Mouse (Mus musculus) forebrain, embryonic 16.5 days (tissue): ENCODE measurements around the gene Ccn1. TPM values are rescaled to one million over a fixed set of nuclear protein-coding genes. Genes with fewer than 3 reads are reported as not detected.
A peak's percentile ranks its signal among the peaks of the same experiment; 100 is the strongest.

ENCODE experiments used
- ATAC-seq: fragments of 200-750 bp; cut with Nextera tagmentation; 2 replicates; pipeline ENCODE4 v1.8.0; 2017; ENCODE audit warnings: mild to moderate bottlenecking, moderate library complexity
- H3K27ac ChIP-seq: fragments of 300-500 bp; sonication (generic); 2 replicates; pipeline ENCODE4 v1.5.1; 2014; ENCODE audit warnings: low read length, control low read depth
- H3K27me3 ChIP-seq: fragments of 300-500 bp; sonication (generic); replicated peaks from 2 replicates; pipeline ENCODE4 v1.6.1; 2014; ENCODE audit warnings: low read length; ENCODE audit not compliant: control insufficient read depth, insufficient read depth
- H3K36me3 ChIP-seq: fragments of 300-500 bp; sonication (generic); 2 replicates; pipeline ENCODE4 v1.6.1; 2014; ENCODE audit not compliant: control insufficient read depth, insufficient read depth
- H3K4me1 ChIP-seq: fragments of 300-500 bp; sonication (generic); replicated peaks from 2 replicates; pipeline ENCODE4 v1.6.1; 2014; ENCODE audit warnings: low read length; ENCODE audit not compliant: control insufficient read depth, insufficient read depth
- H3K4me2 ChIP-seq: fragments of 300-500 bp; sonication (generic); 2 replicates; pipeline ENCODE4 v1.6.1; 2014; ENCODE audit warnings: mild to moderate bottlenecking, low read length, control low read depth
- H3K4me3 ChIP-seq: fragments of 300-500 bp; sonication (generic); replicated peaks from 2 replicates; pipeline ENCODE4 v1.5.1; 2014; ENCODE audit warnings: mild to moderate bottlenecking, low read length, control low read depth
- H3K9ac ChIP-seq: fragments of 300-500 bp; sonication (generic); replicated peaks from 2 replicates; pipeline ENCODE4 v1.6.1; 2014; ENCODE audit warnings: low read depth, low read length, control low read depth
- H3K9me3 ChIP-seq: fragments of 300-500 bp; sonication (generic); 2 replicates; pipeline ENCODE4 v1.6.1; 2016; ENCODE audit warnings: low read length; ENCODE audit not compliant: control insufficient read depth
- WGBS: fragments of 180-500 bp; shearing (Covaris S2); extraction: QIAGEN DNeasy Blood & Tissue Kit; methylation state at CpG from one replicate; pipeline ENCODE4 v1.1.7; 2014; 5-methylcytosine and 5-hydroxymethylcytosine counted together
- polyA plus RNA-seq: library from polyadenylated mRNA; unstranded; fragments of >200 nt; fragmentation: Nextera tagmentation; extraction: Ambion mirVana; gene quantifications from 2 replicates; pipeline ENCODE4 v1.2.1, GENCODE M21; 2015

The Ccn1 gene
- polyA plus RNA-seq, 1 experiment from 2014 or later = 25.4 TPM

DNA sequence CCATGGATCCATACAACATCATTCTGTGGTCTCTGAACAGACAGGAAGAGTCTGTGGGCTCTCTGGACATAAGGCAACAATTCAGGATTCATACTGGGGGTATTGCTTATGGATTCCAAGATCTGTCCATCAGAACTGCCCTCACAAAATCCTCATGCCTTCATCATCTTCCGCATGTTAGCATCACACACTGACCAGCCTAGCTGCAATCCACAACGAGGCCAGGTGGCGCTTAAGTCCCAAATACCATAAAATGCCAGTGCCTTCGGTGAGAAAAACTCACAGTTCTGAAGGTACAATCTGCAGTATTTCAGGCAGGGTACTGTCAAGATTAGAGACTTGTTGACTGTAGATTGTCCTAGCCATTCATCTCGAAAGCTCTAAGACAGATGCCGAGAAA is 4.3 kb downstream of the Ccn1 start:
- no peaks in the 10 kb centered on the region for H3K36me3 ChIP-seq
- H3K27me3 ChIP-seq = peaks cover 14% of the 10 kb centered on the region; the same call in 1 of the 2 replicates
- H3K4me3 ChIP-seq = no peak overlapping the region
- no peaks in the 10 kb centered on the region for H3K9me3 ChIP-seq
- H3K9ac ChIP-seq = no peak overlapping the region
- no peak for ATAC-seq
- H3K27ac ChIP-seq = no peak overlapping the region
- H3K4me2 ChIP-seq = no peak overlapping the region
- peaks cover 43% of the 10 kb centered on the region for H3K4me1 ChIP-seq
- 52% methylated on average over 6 of the region's 6 CpGs for WGBS

DNA sequence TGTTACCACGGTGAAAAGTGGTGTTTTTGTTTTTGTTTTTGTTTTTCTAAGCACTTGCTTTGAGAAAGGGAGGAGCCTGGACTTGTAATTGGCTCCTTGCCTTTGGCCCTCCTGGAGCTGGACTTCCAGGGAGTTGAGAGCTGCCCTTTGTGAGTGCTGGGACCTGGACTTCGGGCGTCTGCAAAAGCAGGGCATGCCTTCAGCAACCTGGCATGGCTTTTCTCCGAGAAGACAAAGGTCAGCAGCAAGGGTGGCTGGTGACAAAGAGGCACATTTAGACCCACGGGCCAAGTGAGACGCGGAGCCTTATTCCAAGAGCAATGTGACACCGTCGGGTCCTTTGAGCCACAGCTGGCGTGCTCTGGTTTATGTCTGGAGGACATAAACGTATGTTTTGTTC is 6.9 kb downstream of the Ccn1 start:
- no peak for ATAC-seq
- 46% methylated on average over 11 of the region's 11 CpGs for WGBS

DNA sequence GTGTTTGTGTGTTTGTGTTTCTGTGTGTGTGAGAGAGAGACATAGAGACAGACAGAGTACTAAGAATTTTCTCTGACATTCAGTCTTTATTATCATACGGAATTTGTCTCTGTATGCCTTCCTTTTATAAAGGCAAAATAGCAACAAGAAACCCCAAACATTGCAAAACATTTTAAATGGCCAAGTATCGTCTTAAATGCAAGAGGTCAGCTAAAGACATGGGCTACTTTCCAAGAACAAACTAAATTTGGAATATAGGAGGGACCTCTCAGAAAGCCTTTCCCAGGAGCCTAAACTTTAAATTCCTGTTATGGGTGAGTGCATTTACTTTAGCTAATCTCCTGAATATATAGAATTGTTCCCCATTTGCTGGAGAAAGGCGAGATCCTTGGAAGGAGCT is 7.9 kb downstream of the Ccn1 start:
- Histone ChIP-seq H3K27ac (no peak overlapping the region), H3K4me1 (peaks cover 16% of the 10 kb centered on the region), H3K9ac (no peak overlapping the region), H3K4me2 (no peak overlapping the region), H3K27me3 (no peaks in the 10 kb centered on the region), H3K36me3 (no peaks in the 10 kb centered on the region), H3K4me3 (no peak overlapping the region), H3K9me3 (no peaks in the 10 kb centered on the region)
- 59% methylated on average over 3 of the region's 3 CpGs for WGBS
- no peak for ATAC-seq

More for the DNA sequence above, 6.9 kb downstream of the Ccn1 start:
- H3K4me1 ChIP-seq = peaks cover 21% of the 10 kb centered on the region
- no peak overlapping the region for H3K27ac ChIP-seq
- H3K9me3 ChIP-seq = no peaks in the 10 kb centered on the region
- H3K9ac ChIP-seq = no peak overlapping the region
- no peaks in the 10 kb centered on the region for H3K27me3 ChIP-seq
- H3K4me3 ChIP-seq = no peak overlapping the region
- H3K4me2 ChIP-seq = no peak overlapping the region
- no peaks in the 10 kb centered on the region for H3K36me3 ChIP-seq

- no peak for ATAC-seq
- WGBS = 74% methylated on average over 5 of the region's 5 CpGs
- no peak overlapping the region for H3K4me3 ChIP-seq
- H3K27me3 ChIP-seq = no peaks in the 10 kb centered on the region
- no peaks in the 10 kb centered on the region for H3K36me3 ChIP-seq
- no peak overlapping the region for H3K27ac ChIP-seq
- H3K4me1 ChIP-seq = peaks cover 14% of the 10 kb centered on the region
- no peaks in the 10 kb centered on the region for H3K9me3 ChIP-seq
- no peak overlapping the region for H3K9ac ChIP-seq
- no peak overlapping the region for H3K4me2 ChIP-seq
These were observed 8.6 kb downstream of the Ccn1 start for GRCm38 (mm10) chr3:145641036-145641685.

GRCm38 (mm10) chr3:145640583-145640982 is 9.2 kb downstream of the Ccn1 start:
- H3K36me3 ChIP-seq = no peaks in the 10 kb centered on the region
- no peak overlapping the region for H3K9ac ChIP-seq
- no peak overlapping the region for H3K27ac ChIP-seq
- no peak overlapping the region for H3K4me3 ChIP-seq
- 48% methylated on average over 4 of the region's 4 CpGs for WGBS
- H3K4me1 ChIP-seq = peaks cover 10% of the 10 kb centered on the region
- H3K4me2 ChIP-seq = no peak overlapping the region
- no peaks in the 10 kb centered on the region for H3K27me3 ChIP-seq
- ATAC-seq = peak; percentile 21; the same call in 1 of the 2 replicates
- no peaks in the 10 kb centered on the region for H3K9me3 ChIP-seq

DNA sequence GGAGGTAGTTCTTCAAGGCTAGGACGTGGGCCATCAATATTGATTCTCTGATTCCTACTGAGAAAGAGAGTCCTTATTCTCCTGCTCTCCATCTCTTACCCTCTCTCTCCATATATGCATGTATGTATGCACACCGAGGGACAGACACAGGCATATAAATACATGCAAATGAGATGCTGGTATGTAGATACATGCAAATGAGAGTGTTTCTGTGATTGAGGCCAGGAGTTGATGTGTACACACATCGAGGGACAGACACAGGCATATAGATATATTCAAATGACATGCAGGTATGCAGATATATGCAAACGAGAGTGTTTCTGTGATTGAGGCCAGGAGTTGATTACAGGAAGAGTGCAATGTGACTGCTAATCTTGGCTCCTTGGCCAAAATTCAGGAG is 9.6 kb downstream of the Ccn1 start:
- Histone ChIP-seq H3K27ac (no peak overlapping the region), H3K27me3 (no peaks in the 10 kb centered on the region), H3K9me3 (no peaks in the 10 kb centered on the region), H3K4me2 (no peak overlapping the region), H3K4me1 (peaks cover 8% of the 10 kb centered on the region), H3K4me3 (no peak overlapping the region), H3K36me3 (no peaks in the 10 kb centered on the region), H3K9ac (no peak overlapping the region)
- whole genome bisulfite sequencing = 32% methylated on average over 4 of the region's 4 CpGs
- peak; percentile 95 for ATAC-seq

GRCm38 (mm10) chr3:145634002-145634710 is 15.6 kb downstream of the Ccn1 start:
- no peak overlapping the region for H3K27ac ChIP-seq
- no peak for ATAC-seq
- no peak overlapping the region for H3K4me2 ChIP-seq
- no peak overlapping the region for H3K9ac ChIP-seq
- no peaks in the 10 kb centered on the region for H3K27me3 ChIP-seq
- WGBS = 85% methylated on average over 14 of the region's 14 CpGs
- no peaks in the 10 kb centered on the region for H3K9me3 ChIP-seq
- H3K4me3 ChIP-seq = no peak overlapping the region
- H3K36me3 ChIP-seq = no peaks in the 10 kb centered on the region
- no peaks in the 10 kb centered on the region for H3K4me1 ChIP-seq

- Histone ChIP-seq H3K9ac (no peak overlapping the region), H3K27me3 (no peaks in the 10 kb centered on the region), H3K4me3 (no peak overlapping the region), H3K36me3 (no peaks in the 10 kb centered on the region), H3K27ac (no peak overlapping the region), H3K9me3 (no peaks in the 10 kb centered on the region), H3K4me1 (no peaks in the 10 kb centered on the region), H3K4me2 (no peak overlapping the region)
- no peak for ATAC-seq
- WGBS = 28% methylated on average over 6 of the region's 6 CpGs
These were observed 16.9 kb downstream of the Ccn1 start for GRCm38 (mm10) chr3:145632888-145633287.

DNA sequence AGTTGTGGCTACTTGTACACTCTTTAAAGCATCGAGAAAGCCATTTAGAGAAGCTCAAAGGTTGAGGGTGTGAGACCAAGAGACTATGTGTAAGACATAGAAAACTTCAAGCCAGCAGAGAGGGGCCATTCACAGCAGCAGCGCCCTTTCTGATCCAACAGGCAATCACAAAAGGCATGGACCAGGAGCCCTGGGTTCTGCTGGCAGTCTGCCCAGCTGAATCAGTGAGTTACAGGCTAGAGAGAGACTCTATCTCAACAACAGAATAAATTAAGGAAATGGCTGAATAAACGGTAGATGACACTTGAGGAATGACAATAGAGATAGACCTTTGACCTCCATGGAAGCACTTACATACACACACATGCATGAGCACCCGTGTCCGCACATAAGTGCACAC is 21.1 kb downstream of the Ccn1 start:
- H3K27me3 ChIP-seq = no peaks in the 10 kb centered on the region
- H3K9ac ChIP-seq = no peak overlapping the region
- no peaks in the 10 kb centered on the region for H3K9me3 ChIP-seq
- no peak overlapping the region for H3K4me2 ChIP-seq
- H3K36me3 ChIP-seq = no peaks in the 10 kb centered on the region
- H3K4me3 ChIP-seq = no peak overlapping the region
- 37% methylated on average over 5 of the region's 5 CpGs for WGBS
- ATAC-seq = peak; percentile 32; the same call in 1 of the 2 replicates
- no peaks in the 10 kb centered on the region for H3K4me1 ChIP-seq
- H3K27ac ChIP-seq = no peak overlapping the region
